Mouse (Mus musculus) midbrain, embryonic 16.5 days (tissue): Measurements from ENCODE around the gene Ttc16. TPM values are rescaled to one million over a fixed set of nuclear protein-coding genes. Genes with fewer than 3 reads are reported as not detected.
A peak's percentile ranks its signal among the peaks of the same experiment; 100 is the strongest.

Experiments used
- ATAC-seq: fragments of 200-750 bp; cut with Nextera tagmentation; 2 replicates; pipeline ENCODE4 v1.8.0; 2017; ENCODE audit warnings: moderate TSS enrichment
- H3K27ac ChIP-seq: fragments of 300-500 bp; sonication (generic); 2 replicates; pipeline ENCODE4 v1.5.1; 2014; ENCODE audit warnings: mild to moderate bottlenecking, low read length, mixed read lengths
- H3K27me3 ChIP-seq: fragments of 300-500 bp; sonication (generic); 2 replicates; pipeline ENCODE4 v1.6.1; 2014; ENCODE audit warnings: low read depth, low read length, mixed read lengths; ENCODE audit not compliant: control insufficient read depth, insufficient read depth
- H3K36me3 ChIP-seq: fragments of 300-500 bp; sonication (generic); 2 replicates; pipeline ENCODE4 v1.6.1; 2014; ENCODE audit warnings: mild to moderate bottlenecking, low read length, moderate library complexity, mixed read lengths; ENCODE audit not compliant: control insufficient read depth, insufficient read depth
- H3K4me1 ChIP-seq: fragments of 300-500 bp; sonication (generic); 2 replicates; pipeline ENCODE4 v1.6.1; 2014; ENCODE audit warnings: mild to moderate bottlenecking, low read length, mixed read lengths; ENCODE audit not compliant: control insufficient read depth, insufficient read depth
- H3K4me2 ChIP-seq: fragments of 300-500 bp; sonication (generic); 2 replicates; pipeline ENCODE4 v1.6.1; 2014; ENCODE audit warnings: mild to moderate bottlenecking, low read length, mixed read lengths
- H3K4me3 ChIP-seq: fragments of 300-500 bp; sonication (generic); 2 replicates; pipeline ENCODE4 v1.5.1; 2014; ENCODE audit warnings: low read depth, mild to moderate bottlenecking, low read length, moderate library complexity, mixed read lengths
- H3K9ac ChIP-seq: fragments of 300-500 bp; sonication (generic); 2 replicates; pipeline ENCODE4 v1.6.1; 2014; ENCODE audit warnings: low read depth, low read length, mixed read lengths
- H3K9me3 ChIP-seq: fragments of 300-500 bp; sonication (generic); replicated peaks from 2 replicates; pipeline ENCODE4 v1.6.1; 2014; ENCODE audit warnings: mild to moderate bottlenecking, low read length, mixed read lengths; ENCODE audit not compliant: control insufficient read depth, poor library complexity, severe bottlenecking
- WGBS: fragments of 180-500 bp; shearing (Covaris S2); extraction: QIAGEN DNeasy Blood & Tissue Kit; methylation state at CpG from one replicate; pipeline ENCODE4 v1.1.7; 2014; 5-methylcytosine and 5-hydroxymethylcytosine counted together
- polyA plus RNA-seq: library from polyadenylated mRNA; unstranded; fragments of >200 nt; fragmentation: Nextera tagmentation; extraction: Ambion mirVana; gene quantifications from 2 replicates; pipeline ENCODE4 v1.2.1, GENCODE M21; 2015

Gene Ttc16
- polyA plus RNA-seq, 1 experiment from 2014 or later: 0.68 TPM

GRCm38 (mm10) chr2:32788581-32788980 lies 13.1 kb upstream of the Ttc16 start:
- WGBS: 67% methylated on average over 2 of the region's 2 CpGs
- H3K9me3 ChIP-seq: no peaks in the 10 kb centered on the region
- H3K4me2 ChIP-seq: no peak overlapping the region
- no peak overlapping the region for H3K27ac ChIP-seq
- H3K36me3 ChIP-seq: peaks cover 16% of the 10 kb centered on the region
- H3K27me3 ChIP-seq: no peaks in the 10 kb centered on the region
- no peak overlapping the region for H3K9ac ChIP-seq
- no peak for ATAC-seq
- no peak overlapping the region for H3K4me3 ChIP-seq
- no peaks in the 10 kb centered on the region for H3K4me1 ChIP-seq

GRCm38 (mm10) chr2:32787176-32787575 lies 11.7 kb upstream of the Ttc16 start:
- H3K36me3 ChIP-seq: peaks cover 13% of the 10 kb centered on the region
- no peaks in the 10 kb centered on the region for H3K9me3 ChIP-seq
- H3K4me3 ChIP-seq: no peak overlapping the region
- 61% methylated on average over 6 of the region's 6 CpGs for WGBS
- no peaks in the 10 kb centered on the region for H3K27me3 ChIP-seq
- H3K4me1 ChIP-seq: no peaks in the 10 kb centered on the region
- H3K27ac ChIP-seq: no peak overlapping the region
- H3K4me2 ChIP-seq: no peak overlapping the region
- no peak for ATAC-seq
- H3K9ac ChIP-seq: no peak overlapping the region

- Histone ChIP-seq H3K27me3 (no peaks in the 10 kb centered on the region), H3K4me2 (peak within 1 kb of the TSS; percentile 8), H3K36me3 (peaks cover 4% of the 10 kb centered on the region), H3K9ac (no peak within 1 kb of the TSS), H3K4me3 (no peak within 1 kb of the TSS), H3K9me3 (no peaks in the 10 kb centered on the region), H3K4me1 (no peaks in the 10 kb centered on the region), H3K27ac (0 out of 2 replicates have a peak within 1 kb of the TSS, but pooled peaks have one; percentile 43)
- no peak for ATAC-seq
- WGBS: 72% methylated on average over 4 of the region's 4 CpGs
Observed at GRCm38 (mm10) chr2:32784048-32784681, 8.7 kb upstream of the Ttc16 start, which contains the start of gene Cfap157. Gene Cfap157 (minus strand): TSS chr2:32784428.

- no peak overlapping the region for H3K9ac ChIP-seq
- no peaks in the 10 kb centered on the region for H3K36me3 ChIP-seq
- no peak for ATAC-seq
- no peak overlapping the region for H3K27ac ChIP-seq
- 84% methylated on average over 6 of the region's 6 CpGs for WGBS
- no peaks in the 10 kb centered on the region for H3K27me3 ChIP-seq
- H3K4me2 ChIP-seq: no peak overlapping the region
- H3K4me1 ChIP-seq: no peaks in the 10 kb centered on the region
- no peaks in the 10 kb centered on the region for H3K9me3 ChIP-seq
- H3K4me3 ChIP-seq: no peak overlapping the region
Observed at GRCm38 (mm10) chr2:32781710-32782109, 6.3 kb upstream of the Ttc16 start.

- H3K4me2 ChIP-seq: no peak overlapping the region
- H3K4me3 ChIP-seq: no peak overlapping the region
- H3K36me3 ChIP-seq: no peaks in the 10 kb centered on the region
- H3K27ac ChIP-seq: no peak overlapping the region
- H3K9ac ChIP-seq: no peak overlapping the region
- no peak for ATAC-seq
- H3K4me1 ChIP-seq: peaks cover 14% of the 10 kb centered on the region
- no peaks in the 10 kb centered on the region for H3K27me3 ChIP-seq
- WGBS: 91% methylated on average over 6 of the region's 6 CpGs
- H3K9me3 ChIP-seq: no peaks in the 10 kb centered on the region
Observed at GRCm38 (mm10) chr2:32779714-32780113, 4.3 kb upstream of the Ttc16 start.

- 17% methylated on average over 8 of the region's 8 CpGs for WGBS
- no peak for ATAC-seq
- no peaks in the 10 kb centered on the region for H3K36me3 ChIP-seq
- peaks cover 14% of the 10 kb centered on the region for H3K4me1 ChIP-seq
- H3K4me3 ChIP-seq: no peak overlapping the region
- H3K27me3 ChIP-seq: no peaks in the 10 kb centered on the region
- H3K27ac ChIP-seq: no peak overlapping the region
- no peak overlapping the region for H3K4me2 ChIP-seq
- H3K9ac ChIP-seq: no peak overlapping the region
- no peaks in the 10 kb centered on the region for H3K9me3 ChIP-seq
Observed at GRCm38 (mm10) chr2:32779131-32779530, 3.7 kb upstream of the Ttc16 start.

GRCm38 (mm10) chr2:32778081-32778480 lies 2.6 kb upstream of the Ttc16 start:
- H3K4me3 ChIP-seq: no peak overlapping the region
- WGBS: 93% methylated on average over 6 of the region's 6 CpGs
- peaks cover 14% of the 10 kb centered on the region for H3K4me1 ChIP-seq
- no peak for ATAC-seq
- H3K9me3 ChIP-seq: no peaks in the 10 kb centered on the region
- no peak overlapping the region for H3K4me2 ChIP-seq
- no peak overlapping the region for H3K27ac ChIP-seq
- H3K9ac ChIP-seq: no peak overlapping the region
- H3K27me3 ChIP-seq: no peaks in the 10 kb centered on the region
- H3K36me3 ChIP-seq: no peaks in the 10 kb centered on the region

- no peak; the same call in 1 of the 2 replicates for ATAC-seq
- Histone ChIP-seq H3K27ac (no peak overlapping the region), H3K9ac (peak overlapping the region; percentile 63), H3K4me3 (peak overlapping the region; percentile 70), H3K36me3 (no peaks in the 10 kb centered on the region), H3K4me2 (peak overlapping the region; percentile 92), H3K4me1 (peaks cover 14% of the 10 kb centered on the region), H3K27me3 (no peaks in the 10 kb centered on the region), H3K9me3 (no peaks in the 10 kb centered on the region)
- WGBS: 24% methylated on average over 22 of the region's 22 CpGs
Observed at GRCm38 (mm10) chr2:32776192-32776591, 759 bp upstream of the Ttc16 start.

GRCm38 (mm10) chr2:32772626-32773279 lies 2.7 kb downstream of the Ttc16 start:
- H3K36me3 ChIP-seq: no peaks in the 10 kb centered on the region
- ATAC-seq: no peak
- H3K4me1 ChIP-seq: peaks cover 14% of the 10 kb centered on the region
- no peaks in the 10 kb centered on the region for H3K27me3 ChIP-seq
- H3K9ac ChIP-seq: no peak overlapping the region
- no peak overlapping the region for H3K4me2 ChIP-seq
- H3K9me3 ChIP-seq: no peaks in the 10 kb centered on the region
- no peak overlapping the region for H3K27ac ChIP-seq
- WGBS: 85% methylated on average over 8 of the region's 8 CpGs
- no peak overlapping the region for H3K4me3 ChIP-seq
